Mouse (Mus musculus) liver, adult 2 months (tissue): Measurements from ENCODE around the gene Skap1.

Source experiments
- CTCF ChIP-seq: fragments of 200-500 bp; IDR thresholded peaks from 2 replicates; pipeline ENCODE4 v1.5.1; 2011; ENCODE audit warnings: low read depth, low read length, control low read depth
- POLR2A ChIP-seq: fragments of 200-500 bp; IDR thresholded peaks from 2 replicates; pipeline ENCODE4 v1.6.1; 2011; ENCODE audit warnings: low read length, control low read depth; ENCODE audit not compliant: insufficient read depth; ENCODE audit errors: extremely low read depth

- TF ChIP-seq CTCF (no peak), POLR2A (peak; percentile 65; the same call in 1 of the 2 replicates)
These were observed 324.7 kb downstream of the Skap1 start, which contains the start of gene Cbx1 for GRCm38 (mm10) chr11:96788871-96789795.
